Comparison of ENCODE assay signal across 9 mouse cellular contexts in genomic region chr10:127615034-127615374, GRCm38 (mm10). TPM values are rescaled to one million over a fixed set of nuclear protein-coding genes. Genes with fewer than 3 reads are reported as not detected.
DNase-seq lines count a peak whose midpoint lies in the region; ATAC-seq and TF ChIP-seq lines count a peak whose summit lies in the region.
"Had no signal": no experiment of that assay in that cellular context is flagged by ENCODE, and none has a peak within 500 bp of the region (broad histone marks: within the 10 kb centered on the region; RNA-seq: fewer than 3 reads in every experiment).

No protein-coding gene starts in this region.

- peaks cover 66% of the 10 kb centered on the region for H3K4me1 ChIP-seq in kidney, embryonic 15.5 days
- peaks cover 88% of the 10 kb centered on the region for H3K4me1 ChIP-seq in embryonic facial prominence, embryonic 15.5 days
- peaks cover 65% of the 10 kb centered on the region for H3K4me1 ChIP-seq in intestine, embryonic 14.5 days (replicated peaks; ENCODE audit: control insufficient read depth, insufficient read depth, low read length)
- H3K4me1 ChIP-seq in midbrain, postnatal 0 days (ENCODE audit: insufficient read depth, low read length): peaks cover 21% of the 10 kb centered on the region

- DNase-seq in kidney, postnatal 10 days: no peak
- DNase-seq in intestine, embryonic 14.5 days (ENCODE audit: low spot score): no peak
- no peak for DNase-seq in midbrain, postnatal 0 days (ENCODE audit: low spot score)
- DNase-seq in left cerebral cortex, postnatal 36 days (ENCODE audit: low spot score in 2 of 2): no peak
- DNase-seq in cerebellum, adult 18-20 months: no peak

- H3K4me2 ChIP-seq in kidney, embryonic 15.5 days: peak overlapping the region; percentile 35
- peak overlapping the region; percentile 80 for H3K4me2 ChIP-seq in embryonic facial prominence, embryonic 15.5 days (replicated peaks)
- H3K4me2 ChIP-seq in intestine, embryonic 14.5 days (ENCODE audit: low read length): peak overlapping the region; percentile 40
- H3K4me2 ChIP-seq in midbrain, postnatal 0 days (ENCODE audit: low read depth, low read length, poor library complexity, severe bottlenecking): 0 out of 2 replicates have a peak overlapping the region, but pooled peaks have one; percentile 2

- H3K27me3 ChIP-seq in kidney, embryonic 15.5 days: peaks cover 7% of the 10 kb centered on the region
- H3K27me3 ChIP-seq in embryonic facial prominence, embryonic 15.5 days: no peaks in the 10 kb centered on the region
- no peaks in the 10 kb centered on the region for H3K27me3 ChIP-seq in intestine, embryonic 14.5 days (replicated peaks; ENCODE audit: control insufficient read depth, insufficient read depth, low read length)
- H3K27me3 ChIP-seq in midbrain, postnatal 0 days (ENCODE audit: insufficient read depth, low read length): no peaks in the 10 kb centered on the region

- H3K27ac ChIP-seq in kidney, embryonic 15.5 days: peak overlapping the region; percentile 90
- H3K27ac ChIP-seq in embryonic facial prominence, embryonic 15.5 days (replicated peaks): peak overlapping the region; percentile 98
- peak overlapping the region; percentile 78 for H3K27ac ChIP-seq in intestine, embryonic 14.5 days (ENCODE audit: low read depth)
- H3K27ac ChIP-seq in midbrain, postnatal 0 days (ENCODE audit: low read depth, low read length): peak overlapping the region; percentile 70

- no peaks in the 10 kb centered on the region for H3K9me3 ChIP-seq in kidney, embryonic 15.5 days (replicated peaks)
- H3K9me3 ChIP-seq in embryonic facial prominence, embryonic 15.5 days (replicated peaks): no peaks in the 10 kb centered on the region
- no peaks in the 10 kb centered on the region for H3K9me3 ChIP-seq in intestine, embryonic 14.5 days (ENCODE audit: control insufficient read depth, low read length)
- no peaks in the 10 kb centered on the region for H3K9me3 ChIP-seq in midbrain, postnatal 0 days (ENCODE audit: low read length)
- H3K9me3 ChIP-seq: G1E had no signal

- no peak for TF ChIP-seq CTCF in midbrain, postnatal 0 days (IDR thresholded peaks at IDR 0.05)

- intact Hi-C loops in left cerebral cortex, postnatal 36 days (cut with DNase I): loop anchor here (2.0 kb wide), 1 partner anchor 14 kb away; no protein-coding TSS in a partner anchor

- peaks cover 23% of the 10 kb centered on the region for H3K36me3 ChIP-seq in kidney, embryonic 15.5 days
- H3K36me3 ChIP-seq in embryonic facial prominence, embryonic 15.5 days: peaks cover 29% of the 10 kb centered on the region
- H3K36me3 ChIP-seq in intestine, embryonic 14.5 days (ENCODE audit: control insufficient read depth, insufficient read depth, low read length): peaks cover 29% of the 10 kb centered on the region
- H3K36me3 ChIP-seq in midbrain, postnatal 0 days (ENCODE audit: insufficient read depth, low read length): peaks cover 27% of the 10 kb centered on the region
- H3K36me3 ChIP-seq: G1E had no signal

- H3K4me3 ChIP-seq in kidney, embryonic 15.5 days (replicated peaks): no peak overlapping the region
- no peak overlapping the region; the same call in 1 of the 2 replicates for H3K4me3 ChIP-seq in embryonic facial prominence, embryonic 15.5 days (replicated peaks)
- no peak overlapping the region for H3K4me3 ChIP-seq in intestine, embryonic 14.5 days (ENCODE audit: low read depth, low read length)
- H3K4me3 ChIP-seq in midbrain, postnatal 0 days (ENCODE audit: low read depth, low read length): no peak overlapping the region

- no peak for ATAC-seq in kidney, embryonic 15.5 days (replicated peaks; ENCODE audit: low FRiP score)
- peak; percentile 27; the same call in 1 of the 2 replicates for ATAC-seq in embryonic facial prominence, embryonic 15.5 days (ENCODE audit: insufficient number of reproducible peaks, low FRiP score, low TSS enrichment, low read depth)
- ATAC-seq in intestine, embryonic 14.5 days (replicated peaks; ENCODE audit: low FRiP score, low TSS enrichment, low read depth): no peak
- no peak for ATAC-seq in midbrain, postnatal 0 days (ENCODE audit: low FRiP score)
- no peak for ATAC-seq in megakaryocyte, adult 5-6 weeks (ENCODE audit: poor library complexity, severe bottlenecking)

- no peak overlapping the region for H3K9ac ChIP-seq in kidney, embryonic 15.5 days
- H3K9ac ChIP-seq in embryonic facial prominence, embryonic 15.5 days: no peak overlapping the region
- no peak overlapping the region for H3K9ac ChIP-seq in intestine, embryonic 14.5 days (ENCODE audit: low read length)
- H3K9ac ChIP-seq in midbrain, postnatal 0 days (replicated peaks; ENCODE audit: low read length, poor library complexity, severe bottlenecking): peak overlapping the region; percentile 29; the same call in 1 of the 2 replicates

- WGBS in kidney, embryonic 15.5 days: 18% methylated on average over 2 of the region's 2 CpGs
- 3% methylated on average over 2 of the region's 2 CpGs for WGBS in embryonic facial prominence, embryonic 15.5 days
- WGBS in intestine, embryonic 14.5 days: 24% methylated on average over 2 of the region's 2 CpGs
- WGBS in midbrain, postnatal 0 days: 22% methylated on average over 2 of the region's 2 CpGs

RNA-seq across cellular contexts. Expression of gene Lrp1, which starts 5.9 kb away (rescaled TPM):
- polyA plus RNA-seq in kidney, embryonic 15.5 days (2015; fragmentation: Nextera tagmentation; extraction: Ambion mirVana): 52.4 and 65.0 TPM in 2 replicates
- 161 and 163 TPM in 2 replicates for polyA plus RNA-seq in embryonic facial prominence, embryonic 15.5 days (2015; fragmentation: Nextera tagmentation; extraction: Ambion mirVana)
- 92.1 and 96.6 TPM in 2 replicates for polyA plus RNA-seq in intestine, embryonic 14.5 days (2014; fragmentation: Nextera tagmentation; extraction: Ambion mirVana)
- total RNA-seq in midbrain, postnatal 0 days (2014; rRNA removed): 297 and 319 TPM in 2 replicates
- 79.8 and 84.4 TPM in 2 replicates for polyA plus RNA-seq in midbrain, postnatal 0 days (2015; fragmentation: Nextera tagmentation; extraction: Ambion mirVana)
- 85.5 and 104 TPM in 2 replicates for total RNA-seq in megakaryocyte, adult 5-6 weeks (2015)
- total RNA-seq in megakaryocyte, adult 5-6 weeks (2017): 62.4 and 72.2 TPM in 2 replicates
- total RNA-seq in left cerebral cortex, postnatal 36 days (2021): 100 to 1,000 TPM; 285 to 320 TPM

RNA-seq across cellular contexts. Expression of gene Stat6, which starts 27.8 kb away (rescaled TPM):
- 26.5 and 27.2 TPM in 2 replicates for polyA plus RNA-seq in kidney, embryonic 15.5 days (2015; fragmentation: Nextera tagmentation; extraction: Ambion mirVana)
- 35.3 and 36.2 TPM in 2 replicates for polyA plus RNA-seq in embryonic facial prominence, embryonic 15.5 days (2015; fragmentation: Nextera tagmentation; extraction: Ambion mirVana)
- 28.5 and 29.4 TPM in 2 replicates for polyA plus RNA-seq in intestine, embryonic 14.5 days (2014; fragmentation: Nextera tagmentation; extraction: Ambion mirVana)
- 6.1 and 10.2 TPM in 2 replicates for total RNA-seq in midbrain, postnatal 0 days (2014; rRNA removed)
- 3.9 and 4.3 TPM in 2 replicates for polyA plus RNA-seq in midbrain, postnatal 0 days (2015; fragmentation: Nextera tagmentation; extraction: Ambion mirVana)
- total RNA-seq in megakaryocyte, adult 5-6 weeks (2015): 82.5 and 89.6 TPM in 2 replicates
- total RNA-seq in megakaryocyte, adult 5-6 weeks (2017): 120 and 128 TPM in 2 replicates
- 10 to 100 TPM in 1 of 2 experiments, 1 to 10 TPM in 1; 9.0 to 12.7 TPM for total RNA-seq in left cerebral cortex, postnatal 36 days (2021)

RNA-seq across cellular contexts. Expression of gene Nemp1, which starts 51.7 kb away (rescaled TPM):
- polyA plus RNA-seq in kidney, embryonic 15.5 days (2015; fragmentation: Nextera tagmentation; extraction: Ambion mirVana): 10.9 TPM in 2 replicates
- polyA plus RNA-seq in embryonic facial prominence, embryonic 15.5 days (2015; fragmentation: Nextera tagmentation; extraction: Ambion mirVana): 10.1 and 11.3 TPM in 2 replicates
- polyA plus RNA-seq in intestine, embryonic 14.5 days (2014; fragmentation: Nextera tagmentation; extraction: Ambion mirVana): 8.8 and 8.9 TPM in 2 replicates
- total RNA-seq in midbrain, postnatal 0 days (2014; rRNA removed): 3.2 and 3.7 TPM in 2 replicates
- polyA plus RNA-seq in midbrain, postnatal 0 days (2015; fragmentation: Nextera tagmentation; extraction: Ambion mirVana): 1.4 and 1.7 TPM in 2 replicates
- 15.2 and 18.4 TPM in 2 replicates for total RNA-seq in megakaryocyte, adult 5-6 weeks (2015)
- 17.0 and 17.5 TPM in 2 replicates for total RNA-seq in megakaryocyte, adult 5-6 weeks (2017)
- 1 to 10 TPM; 3.5 to 3.9 TPM for total RNA-seq in left cerebral cortex, postnatal 36 days (2021)

RNA-seq across cellular contexts. Expression of gene Nab2, which starts 53.4 kb away (rescaled TPM):
- polyA plus RNA-seq in kidney, embryonic 15.5 days (2015; fragmentation: Nextera tagmentation; extraction: Ambion mirVana): 27.1 and 30.8 TPM in 2 replicates
- polyA plus RNA-seq in embryonic facial prominence, embryonic 15.5 days (2015; fragmentation: Nextera tagmentation; extraction: Ambion mirVana): 30.8 and 33.2 TPM in 2 replicates
- polyA plus RNA-seq in intestine, embryonic 14.5 days (2014; fragmentation: Nextera tagmentation; extraction: Ambion mirVana): 7.4 and 7.5 TPM in 2 replicates
- 4.8 and 5.6 TPM in 2 replicates for total RNA-seq in midbrain, postnatal 0 days (2014; rRNA removed)
- polyA plus RNA-seq in midbrain, postnatal 0 days (2015; fragmentation: Nextera tagmentation; extraction: Ambion mirVana): 1.4 and 1.6 TPM in 2 replicates
- 2.0 and 2.6 TPM in 2 replicates for total RNA-seq in megakaryocyte, adult 5-6 weeks (2015)
- total RNA-seq in megakaryocyte, adult 5-6 weeks (2017): 2.3 and 2.4 TPM in 2 replicates
- 10 to 100 TPM; 39.7 to 40.5 TPM for total RNA-seq in left cerebral cortex, postnatal 36 days (2021)

Comparison
In these comparisons a context has a peak if more than half of its experiments do, and no peak if none do; other contexts are left out.
1. H3K4me2 ChIP-seq: peak in every context shown above with its lines; median percentile 80 in embryonic facial prominence, embryonic 15.5 days; 40 in intestine, embryonic 14.5 days; 35 in kidney, embryonic 15.5 days; 2 in midbrain, postnatal 0 days.